Mouse (Mus musculus): ENCODE data around the gene Cdh13. TPM values are rescaled to one million over a fixed set of nuclear protein-coding genes. Genes with fewer than 3 reads are reported as not detected.

Gene Cdh13
- polyA plus RNA-seq, 1 experiment from 2014 or later = 24.3 TPM

DNA sequence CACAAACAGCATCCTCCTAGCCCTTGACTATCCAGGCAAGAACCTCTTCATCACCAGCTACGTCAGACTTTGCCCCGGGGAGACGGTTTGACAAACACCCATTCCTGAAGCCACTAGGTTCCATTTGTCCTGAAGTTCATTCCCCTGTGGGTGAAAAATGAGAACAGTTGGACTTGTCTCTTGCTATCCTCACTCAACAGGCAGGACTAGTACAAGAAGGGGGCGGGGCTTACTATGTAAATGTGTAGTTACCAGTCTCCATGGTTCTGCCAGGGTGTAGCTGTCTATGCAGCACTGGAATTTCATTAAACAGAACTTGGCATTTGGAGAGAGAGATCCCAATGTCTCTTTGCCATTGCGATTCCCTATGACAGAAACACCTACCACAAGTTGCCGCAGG, 544.2 kb downstream of the Cdh13 start:
- Histone ChIP-seq H3K4me1 (ENCODE audit: control insufficient read depth, insufficient read depth, low read length) (peaks cover 7% of the 10 kb centered on the region; the same call in 1 of the 2 replicates), H3K9me3 (ENCODE audit: control insufficient read depth, low read length) (no peaks in the 10 kb centered on the region), H3K9ac (ENCODE audit: low read depth, low read length) (no peak overlapping the region), H3K27ac (replicated peaks; ENCODE audit: low read depth, low read length) (no peak overlapping the region), H3K27me3 (replicated peaks; ENCODE audit: control insufficient read depth, insufficient read depth, low read length) (no peaks in the 10 kb centered on the region), H3K4me2 (ENCODE audit: low read depth, low read length) (no peak overlapping the region), H3K36me3 (ENCODE audit: control insufficient read depth, insufficient read depth, low read length) (no peaks in the 10 kb centered on the region), H3K4me3 (ENCODE audit: low read depth, low read length) (no peak overlapping the region)
- ATAC-seq (ENCODE audit: low read depth) (no peak), DNase-seq (ENCODE audit: low spot score) (peak; percentile 36)
- WGBS = 82% methylated on average over 6 of the region's 6 CpGs

GRCm38 (mm10) chr8:118830291-118830690, 546.8 kb downstream of the Cdh13 start:
- H3K9me3 ChIP-seq (ENCODE audit: control insufficient read depth, low read length) = no peaks in the 10 kb centered on the region
- no peaks in the 10 kb centered on the region for H3K36me3 ChIP-seq (ENCODE audit: control insufficient read depth, insufficient read depth, low read length)
- H3K27me3 ChIP-seq (replicated peaks; ENCODE audit: control insufficient read depth, insufficient read depth, low read length) = no peaks in the 10 kb centered on the region
- H3K4me2 ChIP-seq (ENCODE audit: low read depth, low read length) = no peak overlapping the region
- ATAC-seq (ENCODE audit: low read depth) = peak; percentile 90
- H3K27ac ChIP-seq (replicated peaks; ENCODE audit: low read depth, low read length) = no peak overlapping the region
- H3K4me1 ChIP-seq (ENCODE audit: control insufficient read depth, insufficient read depth, low read length) = peaks cover 7% of the 10 kb centered on the region; the same call in 1 of the 2 replicates
- no peak overlapping the region for H3K9ac ChIP-seq (ENCODE audit: low read depth, low read length)
- peak; percentile 86 for DNase-seq (ENCODE audit: low spot score)
- 38% methylated on average over 5 of the region's 5 CpGs for WGBS
- no peak overlapping the region for H3K4me3 ChIP-seq (ENCODE audit: low read depth, low read length)

- H3K9ac ChIP-seq (ENCODE audit: low read depth, low read length) = no peak overlapping the region
- no peak overlapping the region for H3K4me3 ChIP-seq (ENCODE audit: low read depth, low read length)
- H3K4me1 ChIP-seq (ENCODE audit: control insufficient read depth, insufficient read depth, low read length) = peaks cover 7% of the 10 kb centered on the region; the same call in 1 of the 2 replicates
- H3K27me3 ChIP-seq (replicated peaks; ENCODE audit: control insufficient read depth, insufficient read depth, low read length) = no peaks in the 10 kb centered on the region
- H3K4me2 ChIP-seq (ENCODE audit: low read depth, low read length) = no peak overlapping the region
- H3K27ac ChIP-seq (replicated peaks; ENCODE audit: low read depth, low read length) = no peak overlapping the region
- no peak for DNase-seq (ENCODE audit: low spot score)
- WGBS = 66% methylated on average over 10 of the region's 10 CpGs
- H3K36me3 ChIP-seq (ENCODE audit: control insufficient read depth, insufficient read depth, low read length) = no peaks in the 10 kb centered on the region
- no peak for ATAC-seq (ENCODE audit: low read depth)
- H3K9me3 ChIP-seq (ENCODE audit: control insufficient read depth, low read length) = no peaks in the 10 kb centered on the region
Observed at GRCm38 (mm10) chr8:118831026-118831425, 547.5 kb downstream of the Cdh13 start.

DNA sequence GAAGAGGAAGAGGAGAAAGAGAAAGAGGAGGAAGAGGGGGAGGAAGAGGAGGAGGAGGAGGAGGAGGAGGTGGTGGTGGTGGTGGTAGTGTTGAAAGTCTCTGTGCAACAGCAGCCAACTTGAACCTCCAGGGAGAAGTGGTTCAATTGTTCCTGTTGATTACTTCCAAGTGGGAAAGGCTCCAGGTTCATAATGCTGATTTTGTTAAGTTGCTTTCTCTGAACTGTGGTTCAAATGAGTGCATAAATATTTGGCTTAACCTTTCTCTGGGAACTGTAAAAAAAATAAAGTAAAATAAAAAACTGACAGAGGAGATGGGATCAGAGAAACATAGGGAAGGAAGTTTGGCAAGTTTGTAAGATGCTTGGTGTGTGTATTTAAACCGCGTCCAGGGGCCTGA, 555.3 kb downstream of the Cdh13 start:
- ATAC-seq (ENCODE audit: low read depth) (no peak), DNase-seq (ENCODE audit: low spot score) (peak; percentile 77)
- H3K9ac ChIP-seq (ENCODE audit: low read depth, low read length) = no peak overlapping the region
- no peak overlapping the region for H3K4me3 ChIP-seq (ENCODE audit: low read depth, low read length)
- 0 out of 2 replicates have a peak, but pooled peaks cover 3% of the 10 kb centered on the region for H3K4me1 ChIP-seq (ENCODE audit: control insufficient read depth, insufficient read depth, low read length)
- H3K36me3 ChIP-seq (ENCODE audit: control insufficient read depth, insufficient read depth, low read length) = no peaks in the 10 kb centered on the region
- 54% methylated on average over 2 of the region's 2 CpGs for WGBS
- no peaks in the 10 kb centered on the region for H3K9me3 ChIP-seq (ENCODE audit: control insufficient read depth, low read length)
- no peak overlapping the region for H3K27ac ChIP-seq (replicated peaks; ENCODE audit: low read depth, low read length)
- no peak overlapping the region for H3K4me2 ChIP-seq (ENCODE audit: low read depth, low read length)
- no peaks in the 10 kb centered on the region for H3K27me3 ChIP-seq (replicated peaks; ENCODE audit: control insufficient read depth, insufficient read depth, low read length)

DNA sequence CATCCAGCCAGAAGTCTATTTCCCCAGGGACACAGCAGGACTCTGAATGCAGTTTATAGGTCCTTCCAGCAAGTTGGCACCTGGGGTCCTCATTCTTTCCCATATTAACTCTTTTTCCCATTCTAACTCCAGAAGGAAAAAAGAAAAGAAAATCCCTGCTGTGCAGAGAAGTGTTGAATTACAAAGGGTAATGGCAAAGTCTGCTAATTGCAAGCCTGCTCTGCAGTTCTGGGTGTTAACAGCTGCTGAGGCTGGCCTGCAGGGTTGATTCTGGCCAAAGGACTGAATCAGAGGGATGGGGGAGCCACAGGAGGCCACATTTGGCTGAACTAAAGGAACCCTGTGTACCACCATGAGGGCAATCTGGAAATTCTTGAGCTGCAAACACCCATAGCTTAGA, 562.2 kb downstream of the Cdh13 start:
- no peaks in the 10 kb centered on the region for H3K4me1 ChIP-seq (ENCODE audit: control insufficient read depth, insufficient read depth, low read length)
- H3K4me2 ChIP-seq (ENCODE audit: low read depth, low read length) = no peak overlapping the region
- no peak for DNase-seq (ENCODE audit: low spot score)
- H3K4me3 ChIP-seq (ENCODE audit: low read depth, low read length) = no peak overlapping the region
- no peak for ATAC-seq (ENCODE audit: low read depth)
- H3K36me3 ChIP-seq (ENCODE audit: control insufficient read depth, insufficient read depth, low read length) = no peaks in the 10 kb centered on the region
- H3K9ac ChIP-seq (ENCODE audit: low read depth, low read length) = no peak overlapping the region
- H3K27ac ChIP-seq (replicated peaks; ENCODE audit: low read depth, low read length) = no peak overlapping the region
- H3K9me3 ChIP-seq (ENCODE audit: control insufficient read depth, low read length) = no peaks in the 10 kb centered on the region
- 0 out of 2 replicates have a peak, but pooled peaks cover 3% of the 10 kb centered on the region for H3K27me3 ChIP-seq (replicated peaks; ENCODE audit: control insufficient read depth, insufficient read depth, low read length)

GRCm38 (mm10) chr8:118848021-118848420, 564.5 kb downstream of the Cdh13 start:
- Histone ChIP-seq H3K4me2 (ENCODE audit: low read depth, low read length) (no peak overlapping the region), H3K36me3 (ENCODE audit: control insufficient read depth, insufficient read depth, low read length) (no peaks in the 10 kb centered on the region), H3K27me3 (replicated peaks; ENCODE audit: control insufficient read depth, insufficient read depth, low read length) (0 out of 2 replicates have a peak, but pooled peaks cover 3% of the 10 kb centered on the region), H3K27ac (replicated peaks; ENCODE audit: low read depth, low read length) (no peak overlapping the region), H3K4me1 (ENCODE audit: control insufficient read depth, insufficient read depth, low read length) (no peaks in the 10 kb centered on the region), H3K4me3 (ENCODE audit: low read depth, low read length) (no peak overlapping the region), H3K9me3 (ENCODE audit: control insufficient read depth, low read length) (no peaks in the 10 kb centered on the region), H3K9ac (ENCODE audit: low read depth, low read length) (no peak overlapping the region)
- WGBS = 72% methylated on average over 5 of the region's 5 CpGs
- DNase-seq (ENCODE audit: low spot score) (no peak), ATAC-seq (ENCODE audit: low read depth) (no peak)

- 86% methylated on average over 3 of the region's 3 CpGs for WGBS
- Histone ChIP-seq H3K4me1 (ENCODE audit: control insufficient read depth, insufficient read depth, low read length) (no peaks in the 10 kb centered on the region), H3K4me2 (ENCODE audit: low read depth, low read length) (no peak overlapping the region), H3K9ac (ENCODE audit: low read depth, low read length) (no peak overlapping the region), H3K9me3 (ENCODE audit: control insufficient read depth, low read length) (no peaks in the 10 kb centered on the region), H3K27me3 (replicated peaks; ENCODE audit: control insufficient read depth, insufficient read depth, low read length) (0 out of 2 replicates have a peak, but pooled peaks cover 3% of the 10 kb centered on the region), H3K4me3 (ENCODE audit: low read depth, low read length) (no peak overlapping the region), H3K36me3 (ENCODE audit: control insufficient read depth, insufficient read depth, low read length) (no peaks in the 10 kb centered on the region), H3K27ac (replicated peaks; ENCODE audit: low read depth, low read length) (no peak overlapping the region)
- no peak for ATAC-seq (ENCODE audit: low read depth)
- DNase-seq (ENCODE audit: low spot score) = no peak
Observed at GRCm38 (mm10) chr8:118849515-118849914, 566.0 kb downstream of the Cdh13 start.

- DNase-seq (ENCODE audit: low spot score) (peak; percentile 72), ATAC-seq (ENCODE audit: low read depth) (no peak)
- Histone ChIP-seq H3K9me3 (ENCODE audit: control insufficient read depth, low read length) (no peaks in the 10 kb centered on the region), H3K9ac (ENCODE audit: low read depth, low read length) (no peak overlapping the region), H3K4me1 (ENCODE audit: control insufficient read depth, insufficient read depth, low read length) (no peaks in the 10 kb centered on the region), H3K4me2 (ENCODE audit: low read depth, low read length) (no peak overlapping the region), H3K27ac (replicated peaks; ENCODE audit: low read depth, low read length) (no peak overlapping the region), H3K4me3 (ENCODE audit: low read depth, low read length) (no peak overlapping the region), H3K36me3 (ENCODE audit: control insufficient read depth, insufficient read depth, low read length) (no peaks in the 10 kb centered on the region), H3K27me3 (replicated peaks; ENCODE audit: control insufficient read depth, insufficient read depth, low read length) (0 out of 2 replicates have a peak, but pooled peaks cover 3% of the 10 kb centered on the region)
- 25% methylated on average over 6 of the region's 6 CpGs for WGBS
Observed at GRCm38 (mm10) chr8:118850381-118850780, 566.8 kb downstream of the Cdh13 start.

- Histone ChIP-seq H3K27ac (replicated peaks; ENCODE audit: low read depth, low read length) (no peak overlapping the region), H3K4me1 (ENCODE audit: control insufficient read depth, insufficient read depth, low read length) (no peaks in the 10 kb centered on the region), H3K4me2 (ENCODE audit: low read depth, low read length) (no peak overlapping the region), H3K9ac (ENCODE audit: low read depth, low read length) (no peak overlapping the region), H3K36me3 (ENCODE audit: control insufficient read depth, insufficient read depth, low read length) (no peaks in the 10 kb centered on the region), H3K9me3 (ENCODE audit: control insufficient read depth, low read length) (no peaks in the 10 kb centered on the region), H3K4me3 (ENCODE audit: low read depth, low read length) (no peak overlapping the region), H3K27me3 (replicated peaks; ENCODE audit: control insufficient read depth, insufficient read depth, low read length) (0 out of 2 replicates have a peak, but pooled peaks cover under 1% of the 10 kb centered on the region)
- no peak for DNase-seq (ENCODE audit: low spot score)
- WGBS = 87% methylated on average over 10 of the region's 10 CpGs
- no peak for ATAC-seq (ENCODE audit: low read depth)
Observed at GRCm38 (mm10) chr8:118851361-118851760, 567.8 kb downstream of the Cdh13 start.
